Mouse (Mus musculus) cerebral cortex, adult 2 months (tissue): ENCODE measurements around the gene Klrb1b.

ENCODE experiments used
- WGBS: fragments of 180-500 bp; shearing (Covaris S2); methylation state at CpG from one replicate; pipeline ENCODE4 v1.1.7; 2018; 5-methylcytosine and 5-hydroxymethylcytosine counted together

The Klrb1b gene

GRCm38 (mm10) chr6:128840669-128841068, 14.5 kb upstream of the Klrb1b start:
- WGBS: 88% methylated on average over 3 of the region's 3 CpGs

DNA sequence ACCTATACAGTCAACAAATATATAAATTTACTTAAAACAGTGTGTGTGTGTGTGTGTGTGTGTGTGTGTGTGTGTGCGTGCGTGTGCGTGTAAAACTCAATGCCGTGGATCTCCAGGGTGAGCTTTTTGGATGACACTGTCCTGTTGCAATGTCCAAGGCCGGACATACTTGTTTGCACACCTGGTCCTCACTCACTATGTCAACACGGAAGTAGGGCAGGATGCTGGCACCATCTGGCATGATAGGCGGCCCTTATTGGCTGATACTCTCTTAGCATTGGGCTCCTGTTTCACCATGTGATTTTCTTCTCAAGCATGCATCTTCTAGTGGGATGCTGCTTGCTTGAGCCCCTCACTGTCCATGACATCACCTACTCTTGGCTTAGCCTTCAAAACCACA, 13.8 kb upstream of the Klrb1b start:
- 57% methylated on average over 7 of the region's 7 CpGs for WGBS

- WGBS: under 1% methylated on average over 17 of the region's 17 CpGs
These were observed 13.2 kb upstream of the Klrb1b start for GRCm38 (mm10) chr6:128839266-128839771.

DNA sequence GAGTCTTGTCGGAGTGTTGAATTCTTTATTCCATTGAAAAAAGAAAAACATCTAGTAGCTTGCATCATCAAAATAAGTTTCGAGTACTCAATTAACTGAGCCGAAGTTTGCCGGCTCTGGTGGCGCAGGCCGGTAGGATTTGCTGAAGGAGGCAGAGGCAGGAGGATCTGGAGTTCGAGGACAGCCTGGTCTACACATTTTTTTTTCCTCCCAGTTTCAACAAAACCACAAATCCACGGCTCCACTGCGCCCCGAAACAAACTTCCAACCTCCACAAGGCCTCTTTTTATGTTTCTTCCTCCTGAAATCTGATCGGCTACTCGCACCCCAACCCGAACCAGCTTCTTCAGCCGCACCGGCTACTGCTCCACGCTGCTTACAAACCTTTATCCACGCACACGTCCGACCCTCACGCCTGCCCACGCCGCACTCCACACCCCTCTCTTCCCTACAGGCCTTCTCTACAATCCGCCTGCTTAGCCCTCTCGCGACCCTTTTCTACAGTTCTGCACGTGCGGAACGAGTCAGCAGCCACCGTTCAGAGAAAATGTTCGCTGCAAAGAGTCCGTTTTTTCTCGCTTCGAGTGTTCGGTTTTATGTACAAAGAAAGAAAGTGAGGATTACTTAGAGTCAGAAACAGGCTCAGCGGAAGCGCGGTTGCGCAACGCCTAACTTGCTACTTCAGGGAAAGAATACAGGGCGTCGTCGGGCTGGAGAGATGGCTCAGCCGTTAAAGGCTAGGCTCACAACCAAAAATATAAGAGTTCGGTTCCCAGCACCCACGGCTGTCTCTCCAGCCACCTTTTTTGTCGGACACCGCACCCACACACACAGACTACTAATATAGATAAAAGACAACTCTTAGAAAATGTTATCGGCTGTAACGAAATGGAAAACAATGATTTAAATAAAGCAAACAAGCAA, 12.5 kb upstream of the Klrb1b start:
- WGBS: under 1% methylated on average over 49 of the region's 49 CpGs

GRCm38 (mm10) chr6:128837454-128838341, 11.6 kb upstream of the Klrb1b start:
- 2% methylated on average over 14 of the region's 14 CpGs for WGBS

- WGBS: 81% methylated on average over 6 of the region's 6 CpGs
These were observed 10.8 kb upstream of the Klrb1b start for GRCm38 (mm10) chr6:128836955-128837334.

DNA sequence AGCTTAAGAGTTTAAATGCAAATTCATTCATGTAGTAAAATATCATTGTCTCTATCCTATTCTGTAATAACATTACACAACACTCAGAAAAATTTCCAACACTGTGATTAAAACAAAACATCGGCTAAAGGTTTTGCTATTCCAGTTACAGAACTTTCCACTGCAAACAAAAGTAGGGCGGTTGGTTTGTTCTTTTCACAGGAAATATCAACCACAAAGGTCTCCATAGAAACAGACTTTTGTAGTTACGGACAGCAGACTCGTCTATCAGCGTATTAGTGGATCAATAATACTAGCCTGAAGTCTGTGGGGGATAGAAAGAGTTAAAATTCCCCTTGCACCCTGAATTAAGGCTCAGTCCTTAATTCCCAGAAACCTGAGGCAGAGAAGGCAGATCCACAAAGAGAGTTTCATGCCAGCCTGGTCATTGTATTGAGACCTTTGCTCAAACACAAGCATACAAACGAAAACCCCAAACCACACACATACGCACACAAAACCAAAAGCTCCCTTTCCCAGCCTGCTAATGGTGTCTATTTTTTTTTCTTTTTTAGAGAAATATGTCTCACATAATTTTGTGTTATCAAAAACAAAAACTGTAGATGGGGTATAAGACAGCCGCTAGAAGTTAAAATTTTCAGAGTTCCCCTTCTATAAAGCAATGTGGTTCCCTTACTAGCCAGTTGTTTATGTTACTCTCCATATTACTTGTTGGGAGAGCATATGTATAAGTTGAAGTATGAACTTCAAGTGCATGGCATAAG, 10.2 kb upstream of the Klrb1b start:
- WGBS: 69% methylated on average over 8 of the region's 8 CpGs

GRCm38 (mm10) chr6:128835571-128835970, 9.4 kb upstream of the Klrb1b start:
- WGBS: 95% methylated on average over 4 of the region's 4 CpGs

DNA sequence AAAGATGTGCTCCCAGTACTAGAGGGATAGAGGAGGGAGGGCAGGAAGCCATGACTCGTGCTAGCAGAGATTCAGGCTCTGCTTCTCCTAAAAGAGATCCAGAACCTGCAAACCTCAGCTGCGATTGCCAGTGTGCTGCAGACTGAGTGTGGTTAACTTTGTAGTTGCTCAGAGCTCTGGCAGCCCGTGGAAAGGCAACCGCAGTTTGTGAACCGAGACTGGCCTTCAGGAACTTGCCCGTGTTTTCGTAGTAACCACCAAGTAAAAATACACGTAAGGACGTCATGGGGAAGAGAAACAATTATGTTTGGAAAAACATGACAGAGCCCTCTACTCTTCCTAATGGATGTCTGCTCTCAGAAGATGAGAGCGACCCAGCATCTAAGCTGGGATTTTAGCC, 6.9 kb upstream of the Klrb1b start:
- 87% methylated on average over 10 of the region's 10 CpGs for WGBS

GRCm38 (mm10) chr6:128829837-128830236, 3.7 kb upstream of the Klrb1b start:
- WGBS: 55% methylated on average over 4 of the region's 4 CpGs

GRCm38 (mm10) chr6:128826781-128827180, 650 bp upstream of the Klrb1b start:
- 84% methylated on average over 3 of the region's 3 CpGs for WGBS

DNA sequence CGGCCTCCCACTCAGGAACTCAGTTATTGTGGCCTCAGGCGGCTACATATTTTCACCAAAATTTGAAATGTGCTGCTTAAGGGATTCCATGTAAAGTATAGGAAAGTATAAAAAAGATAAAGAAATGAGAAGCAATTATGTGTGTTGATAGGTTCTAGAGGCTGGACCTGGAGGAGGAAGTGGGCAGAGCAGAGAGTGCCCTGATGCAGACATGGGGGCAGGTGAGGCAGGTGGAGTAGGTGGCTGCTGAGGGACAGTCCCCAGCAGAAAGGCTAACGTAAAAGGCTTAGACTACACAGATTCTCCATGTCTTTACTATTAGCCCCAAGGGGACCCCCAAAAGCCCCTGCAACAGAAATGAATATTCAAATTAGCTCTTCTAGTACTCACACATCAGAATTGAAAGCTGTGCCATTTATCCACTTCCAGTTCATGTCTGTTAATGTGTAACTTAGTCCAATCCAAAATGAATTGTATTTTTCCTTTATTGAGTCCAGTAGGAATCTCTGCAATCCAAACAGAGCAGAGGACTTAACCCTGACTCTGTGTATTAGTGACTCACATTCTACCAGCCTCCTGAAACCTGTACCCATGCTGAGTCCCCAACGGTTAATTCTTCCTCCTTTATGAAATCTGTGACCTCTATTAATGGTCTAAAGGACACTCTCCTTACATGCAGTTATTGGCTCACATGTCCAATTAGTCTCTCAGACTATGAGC, 7.9 kb downstream of the Klrb1b start:
- 67% methylated on average over 4 of the region's 4 CpGs for WGBS

GRCm38 (mm10) chr6:128808532-128808931, 17.6 kb downstream of the Klrb1b start:
- 81% methylated on average over 5 of the region's 5 CpGs for WGBS

GRCm38 (mm10) chr6:128807021-128807420, 19.1 kb downstream of the Klrb1b start:
- WGBS: 72% methylated on average over 3 of the region's 3 CpGs

GRCm38 (mm10) chr6:128804823-128805640, 21.1 kb downstream of the Klrb1b start:
- WGBS: 64% methylated on average over 7 of the region's 7 CpGs

- WGBS: 4% methylated on average over 26 of the region's 26 CpGs
These were observed 22.9 kb downstream of the Klrb1b start for GRCm38 (mm10) chr6:128802999-128803857.

DNA sequence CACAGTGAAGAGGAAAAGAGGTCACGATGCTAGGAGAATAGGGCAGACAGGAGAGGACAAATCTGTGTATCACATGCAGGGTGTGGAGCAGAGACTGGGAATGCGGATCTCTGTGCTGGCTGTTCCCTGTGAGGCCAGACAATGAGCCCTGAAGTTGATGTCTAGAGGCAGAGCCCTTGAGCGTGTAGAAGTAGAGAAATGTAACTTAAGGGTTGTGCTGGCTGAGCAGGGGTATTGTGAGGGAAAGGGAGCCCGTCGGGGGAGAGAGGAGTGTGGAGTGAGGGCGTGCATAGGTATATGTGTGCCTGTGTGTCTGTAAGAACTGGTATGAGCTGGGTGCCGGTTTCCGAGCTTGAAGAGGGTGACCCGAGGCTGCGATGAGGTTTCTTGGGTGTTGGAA, 23.6 kb downstream of the Klrb1b start:
- WGBS: 8% methylated on average over 10 of the region's 10 CpGs

- 58% methylated on average over 5 of the region's 5 CpGs for WGBS
These were observed 25.4 kb downstream of the Klrb1b start for GRCm38 (mm10) chr6:128800696-128801095.

GRCm38 (mm10) chr6:128799896-128800270, 26.2 kb downstream of the Klrb1b start:
- 13% methylated on average over 7 of the region's 7 CpGs for WGBS
